Mouse (Mus musculus) olfactory bulb, adult 2 months (tissue): ENCODE data around the gene Tcap.

Experiments
- CTCF ChIP-seq: fragments of 200-500 bp; IDR thresholded peaks from 2 replicates; pipeline ENCODE4 v1.5.1; 2012; ENCODE audit warnings: low read depth, mild to moderate bottlenecking, low read length, moderate library complexity; ENCODE audit not compliant: insufficient read depth
- POLR2A ChIP-seq: fragments of 200-500 bp; IDR thresholded peaks from 2 replicates; pipeline ENCODE4 v1.6.1; 2012; ENCODE audit warnings: mild to moderate bottlenecking, low read depth, low read length, moderate library complexity; ENCODE audit not compliant: insufficient read depth

DNA sequence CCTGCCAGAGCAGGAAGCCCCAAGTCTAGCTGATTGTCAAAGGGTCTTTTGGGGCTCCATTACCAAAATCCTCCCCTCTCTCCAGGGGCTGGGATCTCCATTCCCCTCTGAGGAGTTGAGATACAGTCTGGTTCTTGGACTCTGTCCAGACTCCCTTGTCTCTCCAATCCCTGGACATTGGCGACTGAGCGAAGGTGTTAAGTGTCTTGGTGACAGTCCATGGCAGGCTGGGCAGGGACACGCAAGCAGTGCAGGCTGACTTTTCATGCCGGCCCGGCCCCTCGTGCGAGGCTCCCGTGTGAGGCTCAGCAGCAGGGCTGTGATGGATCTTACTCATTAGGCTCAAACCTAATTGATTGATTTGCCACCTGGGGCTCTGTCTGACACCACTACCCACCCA, 9.3 kb upstream of the Tcap start:
- TF ChIP-seq CTCF (no peak), POLR2A (no peak)
